Mouse (Mus musculus): ENCODE results near the gene Tmem247. TPM values are rescaled to one million over a fixed set of nuclear protein-coding genes. Genes with fewer than 3 reads are reported as not detected.

The Tmem247 gene
- polyA plus RNA-seq, 1 experiment from 2014 or later = not detected

GRCm38 (mm10) chr17:86929355-86929754, 12.2 kb downstream of the Tmem247 start:
- H3K4me1 ChIP-seq (ENCODE audit: control insufficient read depth, insufficient read depth, low read length) = peaks cover 14% of the 10 kb centered on the region
- no peak overlapping the region for H3K4me3 ChIP-seq (ENCODE audit: low read depth, low read length)
- H3K36me3 ChIP-seq (ENCODE audit: control insufficient read depth, insufficient read depth, low read length) = no peaks in the 10 kb centered on the region
- H3K27ac ChIP-seq (ENCODE audit: low read length) = no peak overlapping the region
- H3K27me3 ChIP-seq (ENCODE audit: control insufficient read depth, insufficient read depth, low read depth, low read length) = no peaks in the 10 kb centered on the region
- no peak overlapping the region for H3K9ac ChIP-seq (ENCODE audit: low read depth, low read length)
- no peak for ATAC-seq
- H3K9me3 ChIP-seq (replicated peaks; ENCODE audit: control insufficient read depth, low read length, poor library complexity, severe bottlenecking) = peaks cover 9% of the 10 kb centered on the region; the same call in 1 of the 2 replicates
- WGBS = 92% methylated on average over 6 of the region's 6 CpGs
- H3K4me2 ChIP-seq (ENCODE audit: low read length) = no peak overlapping the region

- ATAC-seq = no peak
- H3K4me3 ChIP-seq (ENCODE audit: low read depth, low read length) = no peak overlapping the region
Observed at GRCm38 (mm10) chr17:86929981-86930380, 12.8 kb downstream of the Tmem247 start.

GRCm38 (mm10) chr17:86932896-86933295, 15.7 kb downstream of the Tmem247 start:
- ATAC-seq = peak; percentile 81
- no peak overlapping the region for H3K4me3 ChIP-seq (ENCODE audit: low read depth, low read length)
- no peaks in the 10 kb centered on the region for H3K9me3 ChIP-seq (replicated peaks; ENCODE audit: control insufficient read depth, low read length, poor library complexity, severe bottlenecking)
- H3K9ac ChIP-seq (ENCODE audit: low read depth, low read length) = peak overlapping the region; percentile 39
- H3K36me3 ChIP-seq (ENCODE audit: control insufficient read depth, insufficient read depth, low read length) = no peaks in the 10 kb centered on the region
- no peaks in the 10 kb centered on the region for H3K27me3 ChIP-seq (ENCODE audit: control insufficient read depth, insufficient read depth, low read depth, low read length)
- peaks cover 17% of the 10 kb centered on the region for H3K4me1 ChIP-seq (ENCODE audit: control insufficient read depth, insufficient read depth, low read length)
- H3K4me2 ChIP-seq (ENCODE audit: low read length) = peak overlapping the region; percentile 23
- WGBS = 21% methylated on average over 5 of the region's 5 CpGs
- peak overlapping the region; percentile 67 for H3K27ac ChIP-seq (ENCODE audit: low read length)

More at GRCm38 (mm10) chr17:86929981-86930380, 12.8 kb downstream of the Tmem247 start:
- H3K36me3 ChIP-seq (ENCODE audit: control insufficient read depth, insufficient read depth, low read length) = no peaks in the 10 kb centered on the region
- peaks cover 9% of the 10 kb centered on the region; the same call in 1 of the 2 replicates for H3K9me3 ChIP-seq (replicated peaks; ENCODE audit: control insufficient read depth, low read length, poor library complexity, severe bottlenecking)
- H3K27ac ChIP-seq (ENCODE audit: low read length) = no peak overlapping the region
- peaks cover 14% of the 10 kb centered on the region for H3K4me1 ChIP-seq (ENCODE audit: control insufficient read depth, insufficient read depth, low read length)
- no peak overlapping the region for H3K9ac ChIP-seq (ENCODE audit: low read depth, low read length)
- H3K27me3 ChIP-seq (ENCODE audit: control insufficient read depth, insufficient read depth, low read depth, low read length) = no peaks in the 10 kb centered on the region
- H3K4me2 ChIP-seq (ENCODE audit: low read length) = no peak overlapping the region

- H3K4me1 ChIP-seq (ENCODE audit: control insufficient read depth, insufficient read depth, low read length) = peaks cover 19% of the 10 kb centered on the region
- H3K9me3 ChIP-seq (replicated peaks; ENCODE audit: control insufficient read depth, low read length, poor library complexity, severe bottlenecking) = no peaks in the 10 kb centered on the region
- 65% methylated on average over 2 of the region's 2 CpGs for WGBS
- no peak overlapping the region for H3K4me3 ChIP-seq (ENCODE audit: low read depth, low read length)
- H3K27me3 ChIP-seq (ENCODE audit: control insufficient read depth, insufficient read depth, low read depth, low read length) = no peaks in the 10 kb centered on the region
- ATAC-seq = no peak
- no peaks in the 10 kb centered on the region for H3K36me3 ChIP-seq (ENCODE audit: control insufficient read depth, insufficient read depth, low read length)
- peak overlapping the region; percentile 67 for H3K4me2 ChIP-seq (ENCODE audit: low read length)
- no peak overlapping the region for H3K27ac ChIP-seq (ENCODE audit: low read length)
- no peak overlapping the region for H3K9ac ChIP-seq (ENCODE audit: low read depth, low read length)
Observed at GRCm38 (mm10) chr17:86937064-86937463, 19.9 kb downstream of the Tmem247 start.

GRCm38 (mm10) chr17:86937497-86938155, 20.5 kb downstream of the Tmem247 start:
- 2% methylated on average over 19 of the region's 20 CpGs for WGBS
- Histone ChIP-seq H3K27me3 (ENCODE audit: control insufficient read depth, insufficient read depth, low read depth, low read length) (no peaks in the 10 kb centered on the region), H3K36me3 (ENCODE audit: control insufficient read depth, insufficient read depth, low read length) (no peaks in the 10 kb centered on the region), H3K27ac (ENCODE audit: low read length) (peak overlapping the region; percentile 51), H3K4me2 (ENCODE audit: low read length) (peak overlapping the region; percentile 67), H3K9ac (ENCODE audit: low read depth, low read length) (peak overlapping the region; percentile 45), H3K4me1 (ENCODE audit: control insufficient read depth, insufficient read depth, low read length) (peaks cover 15% of the 10 kb centered on the region), H3K9me3 (replicated peaks; ENCODE audit: control insufficient read depth, low read length, poor library complexity, severe bottlenecking) (no peaks in the 10 kb centered on the region), H3K4me3 (ENCODE audit: low read depth, low read length) (peak overlapping the region; percentile 43)
- ATAC-seq = peak; percentile 85

GRCm38 (mm10) chr17:86938683-86939082, 21.5 kb downstream of the Tmem247 start:
- no peak overlapping the region for H3K9ac ChIP-seq (ENCODE audit: low read depth, low read length)
- ATAC-seq = no peak
- no peak overlapping the region for H3K27ac ChIP-seq (ENCODE audit: low read length)
- H3K36me3 ChIP-seq (ENCODE audit: control insufficient read depth, insufficient read depth, low read length) = no peaks in the 10 kb centered on the region
- WGBS = 59% methylated on average over 7 of the region's 7 CpGs
- H3K4me1 ChIP-seq (ENCODE audit: control insufficient read depth, insufficient read depth, low read length) = peaks cover 7% of the 10 kb centered on the region
- no peaks in the 10 kb centered on the region for H3K27me3 ChIP-seq (ENCODE audit: control insufficient read depth, insufficient read depth, low read depth, low read length)
- H3K4me3 ChIP-seq (ENCODE audit: low read depth, low read length) = no peak overlapping the region
- no peak overlapping the region for H3K4me2 ChIP-seq (ENCODE audit: low read length)
- H3K9me3 ChIP-seq (replicated peaks; ENCODE audit: control insufficient read depth, low read length, poor library complexity, severe bottlenecking) = no peaks in the 10 kb centered on the region

GRCm38 (mm10) chr17:86942112-86942511, 25.0 kb downstream of the Tmem247 start:
- no peak overlapping the region for H3K9ac ChIP-seq (ENCODE audit: low read depth, low read length)
- no peak for ATAC-seq
- no peaks in the 10 kb centered on the region for H3K36me3 ChIP-seq (ENCODE audit: control insufficient read depth, insufficient read depth, low read length)
- no peak overlapping the region for H3K4me3 ChIP-seq (ENCODE audit: low read depth, low read length)
- 66% methylated on average over 6 of the region's 6 CpGs for WGBS
- no peak overlapping the region for H3K4me2 ChIP-seq (ENCODE audit: low read length)
- no peaks in the 10 kb centered on the region for H3K9me3 ChIP-seq (replicated peaks; ENCODE audit: control insufficient read depth, low read length, poor library complexity, severe bottlenecking)
- H3K27ac ChIP-seq (ENCODE audit: low read length) = no peak overlapping the region
- H3K4me1 ChIP-seq (ENCODE audit: control insufficient read depth, insufficient read depth, low read length) = peaks cover 7% of the 10 kb centered on the region
- no peaks in the 10 kb centered on the region for H3K27me3 ChIP-seq (ENCODE audit: control insufficient read depth, insufficient read depth, low read depth, low read length)

- Histone ChIP-seq H3K27ac (ENCODE audit: low read length) (no peak overlapping the region), H3K4me2 (ENCODE audit: low read length) (no peak overlapping the region), H3K27me3 (ENCODE audit: control insufficient read depth, insufficient read depth, low read depth, low read length) (no peaks in the 10 kb centered on the region), H3K4me1 (ENCODE audit: control insufficient read depth, insufficient read depth, low read length) (peaks cover 2% of the 10 kb centered on the region), H3K9ac (ENCODE audit: low read depth, low read length) (no peak overlapping the region), H3K36me3 (ENCODE audit: control insufficient read depth, insufficient read depth, low read length) (no peaks in the 10 kb centered on the region), H3K4me3 (ENCODE audit: low read depth, low read length) (no peak overlapping the region), H3K9me3 (replicated peaks; ENCODE audit: control insufficient read depth, low read length, poor library complexity, severe bottlenecking) (no peaks in the 10 kb centered on the region)
- 90% methylated on average over 6 of the region's 6 CpGs for WGBS
- no peak for ATAC-seq
Observed at GRCm38 (mm10) chr17:86943158-86943557, 26.0 kb downstream of the Tmem247 start.

- no peaks in the 10 kb centered on the region for H3K4me1 ChIP-seq (ENCODE audit: control insufficient read depth, insufficient read depth, low read length)
- H3K4me2 ChIP-seq (ENCODE audit: low read length) = no peak overlapping the region
- H3K27ac ChIP-seq (ENCODE audit: low read length) = no peak overlapping the region
- no peak overlapping the region for H3K4me3 ChIP-seq (ENCODE audit: low read depth, low read length)
- WGBS = 47% methylated on average over 4 of the region's 4 CpGs
- no peaks in the 10 kb centered on the region for H3K9me3 ChIP-seq (replicated peaks; ENCODE audit: control insufficient read depth, low read length, poor library complexity, severe bottlenecking)
- no peak for ATAC-seq
- H3K27me3 ChIP-seq (ENCODE audit: control insufficient read depth, insufficient read depth, low read depth, low read length) = no peaks in the 10 kb centered on the region
- no peak overlapping the region for H3K9ac ChIP-seq (ENCODE audit: low read depth, low read length)
- H3K36me3 ChIP-seq (ENCODE audit: control insufficient read depth, insufficient read depth, low read length) = no peaks in the 10 kb centered on the region
Observed at GRCm38 (mm10) chr17:86946078-86946477, 28.9 kb downstream of the Tmem247 start.
